Mouse (Mus musculus) lung, postnatal 36 days (tissue): ENCODE results near the gene Rbm44.
A peak's percentile ranks its signal among the peaks of the same experiment; 100 is the strongest.

Experiments used
- DNase-seq: peaks from one replicate; pipeline ENCODE4 v3.0.0; 2022; ENCODE audit warnings: mixed read lengths

Gene Rbm44

GRCm38 (mm10) chr1:91144813-91145212, at the start of gene Rbm44:
TSS of gene Rbm44 (plus strand) at chr1:91145089.
- DNase-seq: peak; percentile 3

GRCm38 (mm10) chr1:91095258-91095657, 49.6 kb upstream of the Rbm44 start:
- peak; percentile 49 for DNase-seq

GRCm38 (mm10) chr1:91095853-91096252, 49.0 kb upstream of the Rbm44 start:
- DNase-seq: no peak

- peak; percentile 55 for DNase-seq
These were observed 48.4 kb upstream of the Rbm44 start for GRCm38 (mm10) chr1:91096490-91096889.

GRCm38 (mm10) chr1:91097283-91097834, 47.5 kb upstream of the Rbm44 start:
- DNase-seq: no peak

GRCm38 (mm10) chr1:91098887-91099286, 46.0 kb upstream of the Rbm44 start:
- peak; percentile 86 for DNase-seq

- DNase-seq: peak; percentile 51
These were observed 43.0 kb upstream of the Rbm44 start for GRCm38 (mm10) chr1:91101709-91102440.

- DNase-seq: peak; percentile 69
These were observed 41.4 kb upstream of the Rbm44 start for GRCm38 (mm10) chr1:91103366-91103983.

- DNase-seq: no peak
These were observed 37.3 kb upstream of the Rbm44 start for GRCm38 (mm10) chr1:91107548-91107947.

GRCm38 (mm10) chr1:91109302-91109701, 35.6 kb upstream of the Rbm44 start:
- no peak for DNase-seq

GRCm38 (mm10) chr1:91112171-91112570, 32.7 kb upstream of the Rbm44 start:
- no peak for DNase-seq

GRCm38 (mm10) chr1:91112606-91113005, 32.3 kb upstream of the Rbm44 start:
- DNase-seq: no peak

GRCm38 (mm10) chr1:91122121-91122520, 22.8 kb upstream of the Rbm44 start:
- DNase-seq: no peak

- DNase-seq: no peak
These were observed 21.9 kb upstream of the Rbm44 start for GRCm38 (mm10) chr1:91123004-91123403.

GRCm38 (mm10) chr1:91123466-91123865, 21.4 kb upstream of the Rbm44 start:
- no peak for DNase-seq

GRCm38 (mm10) chr1:91128849-91129248, 16.0 kb upstream of the Rbm44 start:
- DNase-seq: no peak

GRCm38 (mm10) chr1:91137036-91137435, 7.9 kb upstream of the Rbm44 start:
- no peak for DNase-seq

- no peak for DNase-seq
These were observed 6.6 kb downstream of the Rbm44 start for GRCm38 (mm10) chr1:91151509-91151908.

GRCm38 (mm10) chr1:91166798-91167197, 21.9 kb downstream of the Rbm44 start:
- no peak for DNase-seq

GRCm38 (mm10) chr1:91169157-91169556, 24.3 kb downstream of the Rbm44 start:
- DNase-seq: no peak

- no peak for DNase-seq
These were observed 29.9 kb downstream of the Rbm44 start for GRCm38 (mm10) chr1:91174796-91175195.

GRCm38 (mm10) chr1:91176026-91176425, 31.1 kb downstream of the Rbm44 start:
- no peak for DNase-seq

- no peak for DNase-seq
These were observed 32.0 kb downstream of the Rbm44 start for GRCm38 (mm10) chr1:91176871-91177270.

- peak; percentile 90 for DNase-seq
These were observed 34.2 kb downstream of the Rbm44 start for GRCm38 (mm10) chr1:91179086-91179485.
